Mouse (Mus musculus): ENCODE results near the gene Stbd1. TPM values are rescaled to one million over a fixed set of nuclear protein-coding genes. Genes with fewer than 3 reads are reported as not detected.

Stbd1 gene
- 10 to 100 TPM; 38.4 to 40.8 TPM for total RNA-seq (2021)
- long read RNA-seq, experiment 1, transcript Stbd1-201 (2 exons, 1,985 nt), result major isoform, 88 of 117 reads
- long read RNA-seq, experiment 1, partial matches to known transcripts, result 28 of 117 reads
- long read RNA-seq, experiment 1, other reads (novel, unspliced or antisense), result 1 of 117 reads
- long read RNA-seq, experiment 2, transcript Stbd1-201 (2 exons, 1,985 nt), result major isoform, 95 of 142 reads
- long read RNA-seq, experiment 2, partial matches to known transcripts, result 43 of 142 reads
- long read RNA-seq, experiment 2, other reads (novel, unspliced or antisense), result 1 of 142 reads

- DNase-seq (ENCODE audit: low spot score), result peak; percentile 63
Measured at GRCm38 (mm10) chr5:92602691-92603690, at the start of gene Stbd1. Stbd1 (plus strand) TSS chr5:92603041.

DNA sequence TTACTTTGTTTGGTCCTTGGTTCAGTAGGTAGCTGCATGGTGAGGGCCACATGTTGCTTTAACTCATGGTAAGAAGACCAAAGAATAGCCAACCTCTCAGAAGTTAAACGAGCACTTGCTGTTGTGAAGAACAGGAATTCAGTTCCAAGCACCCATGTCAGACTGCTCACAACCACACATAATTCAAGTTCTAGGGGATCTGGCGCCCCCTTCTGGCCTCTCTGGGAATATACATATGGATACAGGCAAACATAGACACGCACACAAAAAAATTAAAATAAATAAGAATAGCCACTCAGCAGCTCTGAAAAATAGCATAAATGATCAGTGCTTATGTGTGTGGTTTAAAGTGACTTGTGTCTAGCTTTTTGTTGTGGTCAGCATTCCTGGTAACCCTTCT lies 48.9 kb upstream of the Stbd1 start:
- DNase-seq (ENCODE audit: low spot score), result no peak

DNA sequence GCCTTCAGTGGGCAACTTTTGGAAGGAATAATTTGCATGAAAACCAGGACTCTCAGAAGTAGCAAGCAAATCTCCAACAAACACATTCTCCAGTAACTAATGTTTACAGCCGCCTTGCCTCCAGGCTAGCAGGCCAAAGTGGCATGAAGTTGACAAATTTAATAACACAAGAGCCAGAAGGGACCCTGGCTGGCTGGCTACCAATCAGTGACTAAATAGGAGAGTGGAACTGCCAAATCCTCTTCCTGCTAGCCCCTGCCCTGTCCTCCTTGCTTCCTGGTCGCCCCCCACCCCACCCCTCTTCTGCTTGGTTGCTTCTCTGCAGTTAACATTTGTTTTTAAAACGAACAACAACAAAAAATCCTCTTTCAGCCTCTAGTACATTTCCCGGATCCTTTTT lies 48.4 kb upstream of the Stbd1 start:
- DNase-seq (ENCODE audit: low spot score), result no peak

GRCm38 (mm10) chr5:92554891-92555511 lies 47.8 kb upstream of the Stbd1 start, which contains the start of gene Fam47e:
Fam47e (plus strand) TSS chr5:92555069.
- no peak for DNase-seq (ENCODE audit: low spot score)

GRCm38 (mm10) chr5:92555905-92556304 lies 46.9 kb upstream of the Stbd1 start:
- no peak for DNase-seq (ENCODE audit: low spot score)

GRCm38 (mm10) chr5:92557508-92557907 lies 45.3 kb upstream of the Stbd1 start:
- no peak for DNase-seq (ENCODE audit: low spot score)

DNA sequence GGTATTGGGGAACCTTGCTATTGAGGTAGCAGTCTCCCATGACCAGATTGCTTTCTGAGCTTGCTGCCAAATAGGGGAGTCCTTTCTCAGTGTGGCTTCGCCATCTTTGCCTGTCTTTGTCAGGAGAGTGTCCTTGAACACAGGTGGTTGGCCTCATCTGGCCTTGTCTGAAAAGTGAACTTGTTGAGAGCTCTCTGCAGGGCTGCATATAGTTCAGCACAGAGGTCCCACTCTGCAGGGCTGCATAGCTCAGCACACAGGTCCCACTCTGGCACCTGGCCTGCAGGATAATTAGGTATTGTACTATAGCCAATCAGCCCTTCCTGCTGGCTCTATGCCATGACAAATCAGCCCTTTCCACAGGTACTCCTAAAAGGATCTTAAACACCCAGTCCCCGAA lies 42.6 kb upstream of the Stbd1 start:
- no peak for DNase-seq (ENCODE audit: low spot score)

- no peak for DNase-seq (ENCODE audit: low spot score)
Measured at GRCm38 (mm10) chr5:92562002-92562401, 40.8 kb upstream of the Stbd1 start.

DNA sequence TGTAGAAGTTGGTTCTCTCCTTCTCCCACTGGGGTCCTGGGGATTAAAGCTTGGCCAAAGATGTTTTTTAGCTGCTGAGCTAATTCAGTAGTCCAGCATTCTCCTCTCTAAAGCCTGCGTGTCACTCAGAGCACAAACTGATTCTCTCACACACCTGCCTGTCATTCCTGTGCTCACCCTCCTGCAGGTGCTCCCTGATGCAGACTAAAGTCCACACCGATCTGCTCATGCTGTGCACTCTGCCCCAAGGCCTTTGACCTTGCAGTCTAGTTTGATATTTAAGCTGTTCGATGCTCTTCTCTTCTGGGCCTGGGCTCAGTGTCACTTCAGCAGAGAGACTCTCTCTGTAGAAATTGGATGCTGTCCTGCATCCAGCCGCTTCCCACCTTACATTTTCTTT lies 31.6 kb upstream of the Stbd1 start:
- no peak for DNase-seq (ENCODE audit: low spot score)

- DNase-seq (ENCODE audit: low spot score), result no peak
Measured at GRCm38 (mm10) chr5:92579559-92579958, 23.3 kb upstream of the Stbd1 start.

- DNase-seq (ENCODE audit: low spot score), result no peak
Measured at GRCm38 (mm10) chr5:92585932-92586331, 16.9 kb upstream of the Stbd1 start.

- peak; percentile 74 for DNase-seq (ENCODE audit: low spot score)
Measured at GRCm38 (mm10) chr5:92595026-92595425, 7.8 kb upstream of the Stbd1 start.

DNA sequence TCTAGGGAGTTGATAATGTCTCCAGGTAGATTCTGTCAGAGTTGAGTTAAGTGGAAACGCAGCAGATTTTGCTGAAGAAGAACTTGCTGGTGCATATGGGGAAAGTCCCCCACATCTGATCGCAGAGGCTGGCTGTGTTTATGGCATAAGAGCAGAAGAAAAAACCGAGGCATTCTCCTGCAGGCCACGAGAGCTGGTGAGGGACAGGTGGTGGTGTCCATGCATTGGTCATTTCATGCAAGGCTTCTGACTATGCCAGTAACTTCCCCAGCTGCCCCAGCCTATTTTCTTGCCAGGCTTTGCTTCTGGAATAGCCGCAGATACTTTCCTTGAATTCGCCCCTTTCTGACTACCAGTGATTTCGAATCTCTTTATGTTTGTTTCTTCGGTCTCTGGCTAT lies 6.0 kb upstream of the Stbd1 start:
- no peak for DNase-seq (ENCODE audit: low spot score)

GRCm38 (mm10) chr5:92599030-92599429 lies 3.8 kb upstream of the Stbd1 start:
- peak; percentile 82 for DNase-seq (ENCODE audit: low spot score)

GRCm38 (mm10) chr5:92604452-92605247 lies 1.8 kb downstream of the Stbd1 start:
- peak; percentile 32 for DNase-seq (ENCODE audit: low spot score)

GRCm38 (mm10) chr5:92607492-92608229 lies 4.8 kb downstream of the Stbd1 start:
- DNase-seq (ENCODE audit: low spot score), result no peak

DNA sequence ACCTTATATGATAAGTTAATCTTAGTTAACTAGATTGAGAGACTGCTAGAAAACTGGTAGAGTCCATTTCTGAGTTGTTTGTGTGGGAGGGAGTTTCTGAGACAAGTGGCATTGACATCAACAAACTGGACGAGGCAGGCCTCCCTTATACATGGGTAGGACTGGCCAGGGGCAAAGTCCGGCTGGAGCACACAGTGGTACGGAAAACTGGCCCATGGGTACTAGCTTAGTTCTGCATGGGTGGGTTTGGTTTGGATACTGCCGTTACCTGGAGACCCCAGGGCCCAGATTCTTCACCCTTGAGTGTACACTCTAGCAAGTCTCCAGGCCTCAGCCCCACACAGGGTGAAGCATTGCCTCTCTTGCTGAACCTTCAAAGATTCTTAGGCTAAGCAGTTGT lies 9.9 kb downstream of the Stbd1 start:
- DNase-seq (ENCODE audit: low spot score), result no peak

DNA sequence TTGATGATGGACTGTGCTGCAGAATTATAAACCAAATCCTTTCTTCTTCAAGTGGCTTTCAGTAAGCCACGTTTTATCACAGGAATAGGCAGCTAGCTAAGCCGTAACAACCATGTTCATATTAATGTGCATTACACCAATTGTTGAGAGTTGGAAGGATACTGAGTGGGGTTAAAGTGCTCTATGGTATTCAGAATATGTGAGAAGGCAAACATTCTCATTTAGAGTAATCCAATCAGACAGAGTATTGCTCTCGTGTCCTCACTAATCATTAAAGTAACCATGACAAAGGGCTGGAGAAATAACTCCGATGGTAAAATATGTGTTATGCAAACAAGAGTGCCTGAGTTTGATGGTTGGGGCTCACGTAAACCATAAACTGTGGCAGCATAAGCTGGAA lies 19.0 kb downstream of the Stbd1 start:
- no peak for DNase-seq (ENCODE audit: low spot score)

GRCm38 (mm10) chr5:92627896-92628295 lies 25.1 kb downstream of the Stbd1 start:
- DNase-seq (ENCODE audit: low spot score), result peak; percentile 64

DNA sequence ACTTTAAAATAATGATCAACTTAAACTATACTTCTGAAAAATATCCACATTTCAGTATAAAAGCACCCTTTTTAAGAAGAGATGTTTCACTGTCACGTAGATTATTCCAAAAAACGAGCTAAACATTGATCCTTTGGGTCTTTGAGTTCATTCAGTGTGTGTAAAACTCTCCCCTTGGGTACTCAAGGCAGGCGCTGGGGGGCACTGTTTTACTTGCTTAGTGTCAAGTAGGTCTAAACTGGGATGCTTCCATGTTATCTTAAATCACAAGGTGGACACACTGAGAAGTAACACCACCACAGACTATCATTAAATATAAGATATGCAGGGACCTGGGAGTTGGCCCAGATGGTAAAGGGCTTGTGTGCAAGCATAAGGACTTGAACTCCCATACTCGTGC lies 30.7 kb downstream of the Stbd1 start:
- no peak for DNase-seq (ENCODE audit: low spot score)

Data from gastrocnemius, adult 18-20 months (tissue).